Mouse (Mus musculus): ENCODE measurements around the gene Igsf3. TPM values are rescaled to one million over a fixed set of nuclear protein-coding genes. Genes with fewer than 3 reads are reported as not detected.

Gene Igsf3
- polyA plus RNA-seq, 1 experiment from 2014 or later, result 98.6 TPM

- no peaks in the 10 kb centered on the region for H3K36me3 ChIP-seq (ENCODE audit: control insufficient read depth, insufficient read depth)
- WGBS, result 84% methylated on average over 10 of the region's 10 CpGs
- ATAC-seq, result no peak
- H3K9me3 ChIP-seq (ENCODE audit: control insufficient read depth, low read length), result no peaks in the 10 kb centered on the region
- peaks cover 7% of the 10 kb centered on the region for H3K4me1 ChIP-seq (replicated peaks; ENCODE audit: control insufficient read depth, insufficient read depth, low read length)
- H3K4me3 ChIP-seq (replicated peaks; ENCODE audit: low read length), result no peak overlapping the region
- H3K9ac ChIP-seq (replicated peaks; ENCODE audit: low read depth, low read length), result no peak overlapping the region
- no peak overlapping the region for H3K4me2 ChIP-seq (ENCODE audit: low read length)
- H3K27ac ChIP-seq (ENCODE audit: low read length), result no peak overlapping the region
- no peaks in the 10 kb centered on the region for H3K27me3 ChIP-seq (replicated peaks; ENCODE audit: control insufficient read depth, insufficient read depth, low read length)
Observed at GRCm38 (mm10) chr3:101424295-101424885, 47.5 kb downstream of the Igsf3 start.

DNA sequence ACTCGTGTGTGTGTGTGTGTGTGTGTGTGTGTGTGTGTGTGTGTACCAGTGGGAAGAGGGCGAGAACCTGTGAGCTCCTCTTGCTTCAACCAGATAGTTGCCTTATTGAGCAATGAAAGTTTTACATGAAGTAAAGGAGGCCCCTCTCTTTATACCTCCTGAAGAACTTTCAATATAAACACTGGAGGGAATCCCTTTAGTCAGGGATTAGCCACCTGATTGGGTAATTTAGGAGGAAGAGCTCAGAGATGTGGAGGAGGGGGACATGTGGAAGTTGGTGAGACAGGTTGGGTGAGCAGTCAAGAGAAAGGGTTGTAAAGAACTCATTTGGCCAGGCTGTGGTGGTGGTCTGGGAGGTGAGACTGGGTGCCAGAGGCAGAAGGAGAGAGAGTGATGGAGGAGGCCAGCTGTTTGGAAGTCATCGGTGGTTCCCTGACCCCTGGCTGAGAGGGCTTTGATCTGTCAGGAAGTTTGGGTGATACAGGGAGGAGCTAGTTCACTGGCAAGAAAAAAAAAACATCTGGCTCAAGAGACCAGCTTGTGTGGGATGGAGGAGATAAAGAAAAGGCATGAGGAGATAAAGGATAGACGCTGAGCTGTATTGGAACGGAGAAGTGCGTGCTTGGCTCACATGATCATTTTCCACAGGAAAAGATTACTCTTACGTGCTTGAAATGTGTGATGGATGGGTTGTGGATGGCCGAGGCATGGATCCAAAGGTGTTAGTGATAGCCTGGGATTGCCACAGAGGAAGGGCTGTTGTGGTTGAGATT lies 53.3 kb downstream of the Igsf3 start:
- no peak overlapping the region for H3K4me2 ChIP-seq (ENCODE audit: low read length)
- ATAC-seq, result no peak
- H3K4me1 ChIP-seq (replicated peaks; ENCODE audit: control insufficient read depth, insufficient read depth, low read length), result no peaks in the 10 kb centered on the region
- no peaks in the 10 kb centered on the region for H3K9me3 ChIP-seq (ENCODE audit: control insufficient read depth, low read length)
- H3K27ac ChIP-seq (ENCODE audit: low read length), result no peak overlapping the region
- no peak overlapping the region for H3K4me3 ChIP-seq (replicated peaks; ENCODE audit: low read length)
- WGBS, result 88% methylated on average over 8 of the region's 8 CpGs
- no peak overlapping the region for H3K9ac ChIP-seq (replicated peaks; ENCODE audit: low read depth, low read length)
- H3K27me3 ChIP-seq (replicated peaks; ENCODE audit: control insufficient read depth, insufficient read depth, low read length), result no peaks in the 10 kb centered on the region
- H3K36me3 ChIP-seq (ENCODE audit: control insufficient read depth, insufficient read depth), result peaks cover 3% of the 10 kb centered on the region; the same call in 1 of the 2 replicates

DNA sequence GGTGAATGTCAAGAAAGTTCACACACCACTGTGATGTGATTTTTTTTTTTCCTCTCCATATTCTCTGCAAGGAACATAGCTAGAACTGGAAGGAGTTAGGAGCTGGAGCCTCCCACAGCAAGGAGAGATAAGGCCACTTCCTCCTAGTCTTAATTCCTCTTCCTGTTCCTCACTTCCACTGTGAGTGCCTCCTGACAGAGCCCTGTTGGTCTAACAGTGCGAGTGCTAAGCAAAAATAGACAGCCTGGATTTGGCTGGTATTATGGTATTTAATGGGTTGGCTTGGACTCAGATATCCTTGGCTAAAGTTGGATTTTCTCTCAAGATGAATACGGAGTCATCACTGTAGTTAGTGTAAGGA lies 53.9 kb downstream of the Igsf3 start:
- no peak overlapping the region for H3K9ac ChIP-seq (replicated peaks; ENCODE audit: low read depth, low read length)
- H3K27me3 ChIP-seq (replicated peaks; ENCODE audit: control insufficient read depth, insufficient read depth, low read length), result no peaks in the 10 kb centered on the region
- H3K4me2 ChIP-seq (ENCODE audit: low read length), result no peak overlapping the region
- no peaks in the 10 kb centered on the region for H3K4me1 ChIP-seq (replicated peaks; ENCODE audit: control insufficient read depth, insufficient read depth, low read length)
- H3K9me3 ChIP-seq (ENCODE audit: control insufficient read depth, low read length), result no peaks in the 10 kb centered on the region
- peaks cover 3% of the 10 kb centered on the region; the same call in 1 of the 2 replicates for H3K36me3 ChIP-seq (ENCODE audit: control insufficient read depth, insufficient read depth)
- H3K4me3 ChIP-seq (replicated peaks; ENCODE audit: low read length), result no peak overlapping the region
- no peak for ATAC-seq
- 69% methylated on average over 2 of the region's 2 CpGs for whole genome bisulfite sequencing
- H3K27ac ChIP-seq (ENCODE audit: low read length), result no peak overlapping the region

GRCm38 (mm10) chr3:101435672-101436071 lies 58.8 kb downstream of the Igsf3 start:
- Histone ChIP-seq H3K27ac (ENCODE audit: low read length) (no peak overlapping the region), H3K27me3 (replicated peaks; ENCODE audit: control insufficient read depth, insufficient read depth, low read length) (no peaks in the 10 kb centered on the region), H3K9me3 (ENCODE audit: control insufficient read depth, low read length) (no peaks in the 10 kb centered on the region), H3K9ac (replicated peaks; ENCODE audit: low read depth, low read length) (no peak overlapping the region), H3K36me3 (ENCODE audit: control insufficient read depth, insufficient read depth) (peaks cover 20% of the 10 kb centered on the region), H3K4me2 (ENCODE audit: low read length) (no peak overlapping the region), H3K4me1 (replicated peaks; ENCODE audit: control insufficient read depth, insufficient read depth, low read length) (no peaks in the 10 kb centered on the region), H3K4me3 (replicated peaks; ENCODE audit: low read length) (no peak overlapping the region)
- 95% methylated on average over 8 of the region's 8 CpGs for WGBS
- no peak for ATAC-seq

- Histone ChIP-seq H3K4me3 (replicated peaks; ENCODE audit: low read length) (no peak overlapping the region), H3K4me2 (ENCODE audit: low read length) (no peak overlapping the region)
Observed at GRCm38 (mm10) chr3:101436469-101436868, 59.6 kb downstream of the Igsf3 start.

GRCm38 (mm10) chr3:101437021-101437563 lies 60.2 kb downstream of the Igsf3 start:
- 85% methylated on average over 12 of the region's 12 CpGs for WGBS
- no peak for ATAC-seq
- Histone ChIP-seq H3K9me3 (ENCODE audit: control insufficient read depth, low read length) (no peaks in the 10 kb centered on the region), H3K4me2 (ENCODE audit: low read length) (no peak overlapping the region), H3K36me3 (ENCODE audit: control insufficient read depth, insufficient read depth) (peaks cover 17% of the 10 kb centered on the region), H3K27me3 (replicated peaks; ENCODE audit: control insufficient read depth, insufficient read depth, low read length) (no peaks in the 10 kb centered on the region), H3K4me1 (replicated peaks; ENCODE audit: control insufficient read depth, insufficient read depth, low read length) (no peaks in the 10 kb centered on the region), H3K4me3 (replicated peaks; ENCODE audit: low read length) (no peak overlapping the region), H3K27ac (ENCODE audit: low read length) (no peak overlapping the region), H3K9ac (replicated peaks; ENCODE audit: low read depth, low read length) (no peak overlapping the region)

More at GRCm38 (mm10) chr3:101436469-101436868, 59.6 kb downstream of the Igsf3 start:
- Histone ChIP-seq H3K36me3 (ENCODE audit: control insufficient read depth, insufficient read depth) (peaks cover 19% of the 10 kb centered on the region), H3K27ac (ENCODE audit: low read length) (no peak overlapping the region), H3K9me3 (ENCODE audit: control insufficient read depth, low read length) (no peaks in the 10 kb centered on the region), H3K9ac (replicated peaks; ENCODE audit: low read depth, low read length) (no peak overlapping the region), H3K27me3 (replicated peaks; ENCODE audit: control insufficient read depth, insufficient read depth, low read length) (no peaks in the 10 kb centered on the region), H3K4me1 (replicated peaks; ENCODE audit: control insufficient read depth, insufficient read depth, low read length) (no peaks in the 10 kb centered on the region)
- WGBS, result 80% methylated on average over 4 of the region's 4 CpGs
- ATAC-seq, result no peak

GRCm38 (mm10) chr3:101443265-101443881 lies 66.5 kb downstream of the Igsf3 start:
- no peak overlapping the region for H3K27ac ChIP-seq (ENCODE audit: low read length)
- peaks cover 3% of the 10 kb centered on the region for H3K4me1 ChIP-seq (replicated peaks; ENCODE audit: control insufficient read depth, insufficient read depth, low read length)
- no peak overlapping the region for H3K4me3 ChIP-seq (replicated peaks; ENCODE audit: low read length)
- H3K9me3 ChIP-seq (ENCODE audit: control insufficient read depth, low read length), result no peaks in the 10 kb centered on the region
- no peak overlapping the region for H3K9ac ChIP-seq (replicated peaks; ENCODE audit: low read depth, low read length)
- no peaks in the 10 kb centered on the region for H3K27me3 ChIP-seq (replicated peaks; ENCODE audit: control insufficient read depth, insufficient read depth, low read length)
- peaks cover 12% of the 10 kb centered on the region for H3K36me3 ChIP-seq (ENCODE audit: control insufficient read depth, insufficient read depth)
- ATAC-seq, result peak; percentile 59
- no peak overlapping the region for H3K4me2 ChIP-seq (ENCODE audit: low read length)
- WGBS, result 66% methylated on average over 11 of the region's 11 CpGs

GRCm38 (mm10) chr3:101444437-101444836 lies 67.6 kb downstream of the Igsf3 start:
- Histone ChIP-seq H3K36me3 (ENCODE audit: control insufficient read depth, insufficient read depth) (peaks cover 10% of the 10 kb centered on the region), H3K4me1 (replicated peaks; ENCODE audit: control insufficient read depth, insufficient read depth, low read length) (peaks cover 12% of the 10 kb centered on the region), H3K27me3 (replicated peaks; ENCODE audit: control insufficient read depth, insufficient read depth, low read length) (no peaks in the 10 kb centered on the region), H3K9ac (replicated peaks; ENCODE audit: low read depth, low read length) (no peak overlapping the region), H3K4me2 (ENCODE audit: low read length) (no peak overlapping the region), H3K4me3 (replicated peaks; ENCODE audit: low read length) (no peak overlapping the region), H3K9me3 (ENCODE audit: control insufficient read depth, low read length) (no peaks in the 10 kb centered on the region), H3K27ac (ENCODE audit: low read length) (no peak overlapping the region)
- no peak for ATAC-seq
- WGBS, result 83% methylated on average over 8 of the region's 8 CpGs

DNA sequence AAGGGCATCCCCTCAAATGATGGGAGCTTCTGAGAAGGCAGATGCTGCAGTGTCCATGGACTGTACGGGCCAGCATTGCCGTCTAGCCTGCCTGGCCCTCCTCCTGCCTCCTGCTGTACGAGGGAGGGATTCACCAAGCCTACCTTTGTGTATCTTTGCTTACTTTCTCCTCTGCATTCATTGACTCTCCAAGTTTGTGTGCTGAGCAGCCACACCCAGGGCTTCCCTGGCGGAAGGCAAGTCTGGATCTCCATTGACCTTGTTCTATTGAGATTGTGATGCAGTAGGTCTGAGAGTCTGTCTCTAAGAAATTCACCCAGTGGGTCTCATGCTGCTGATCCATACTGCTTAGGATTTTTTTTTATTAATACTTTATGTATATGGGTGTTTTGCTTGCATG lies 70.4 kb downstream of the Igsf3 start:
- H3K36me3 ChIP-seq (ENCODE audit: control insufficient read depth, insufficient read depth), result no peaks in the 10 kb centered on the region
- no peak for ATAC-seq
- no peak overlapping the region for H3K4me2 ChIP-seq (ENCODE audit: low read length)
- H3K9me3 ChIP-seq (ENCODE audit: control insufficient read depth, low read length), result no peaks in the 10 kb centered on the region
- H3K4me3 ChIP-seq (replicated peaks; ENCODE audit: low read length), result no peak overlapping the region
- H3K9ac ChIP-seq (replicated peaks; ENCODE audit: low read depth, low read length), result no peak overlapping the region
- 70% methylated on average over 4 of the region's 4 CpGs for WGBS
- H3K27me3 ChIP-seq (replicated peaks; ENCODE audit: control insufficient read depth, insufficient read depth, low read length), result no peaks in the 10 kb centered on the region
- no peak overlapping the region for H3K27ac ChIP-seq (ENCODE audit: low read length)
- peaks cover 14% of the 10 kb centered on the region for H3K4me1 ChIP-seq (replicated peaks; ENCODE audit: control insufficient read depth, insufficient read depth, low read length)

All from forebrain, embryonic 16.5 days (tissue).